ENCODE assay signal across 11 mouse cellular contexts in the genomic region with DNA sequence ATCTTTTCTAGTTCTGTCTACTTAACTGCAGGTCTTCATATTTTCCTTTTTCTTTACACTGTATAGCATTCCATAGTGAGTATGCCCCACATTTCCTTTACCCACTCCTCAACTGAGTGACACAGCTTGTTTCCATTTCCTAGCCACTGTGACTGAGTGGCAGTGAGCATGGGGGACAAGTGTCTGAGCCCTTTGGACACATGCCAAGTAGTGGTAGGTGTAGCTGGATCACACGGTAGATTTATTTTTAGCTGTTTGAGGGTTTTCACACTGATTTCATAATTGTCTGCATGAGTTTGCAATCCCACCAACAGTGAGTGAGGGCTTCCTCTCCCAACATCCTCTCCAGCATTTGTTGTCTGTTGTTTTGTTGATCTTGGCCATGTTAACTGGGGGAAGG. TPM values are rescaled to one million over a fixed set of nuclear protein-coding genes. Genes with fewer than 3 reads are reported as not detected.
DNase-seq lines count a peak whose midpoint lies in the region; ATAC-seq and TF ChIP-seq lines count a peak whose summit lies in the region.
"Had no signal": no experiment of that assay in that cellular context is flagged by ENCODE, and none has a peak within 500 bp of the region (broad histone marks: within the 10 kb centered on the region; RNA-seq: fewer than 3 reads in every experiment).

No protein-coding gene starts in this region.

- dilution Hi-C loops in CH12.LX (cut with MboI; ENCODE audit: extremely low pct_ligation_motif_present, extremely low pct_unique_long_range_greater_than_20kb, low sequenced_read_pairs): no loop called here

- peak; percentile 28 for DNase-seq in heart, adult 8-10 months (ENCODE audit: low spot score)
- DNase-seq in heart, postnatal 25 days (ENCODE audit: low spot score): no peak
- no peak for DNase-seq in CH12.LX (ENCODE audit: extremely low read depth)
- no peak for DNase-seq in midbrain, embryonic 10.5 days (ENCODE audit: low spot score)
- no peak for DNase-seq in right cerebral cortex, adult 2 months (ENCODE audit: low spot score in 2 of 2)
- no peak for DNase-seq in frontal cortex, postnatal 14 days (ENCODE audit: low spot score in 2 of 2)
- DNase-seq: cerebellum, postnatal 36 days; thymus, postnatal 25 days had no signal

- no peak overlapping the region for H3K4me3 ChIP-seq in CH12.LX (replicated peaks in 1 of 3; ENCODE audit: low read depth in 2 of 3, low read length in 2 of 3, poor library complexity in 1 of 3)
- no peak overlapping the region for H3K4me3 ChIP-seq in brown adipose tissue, adult 24 weeks (ENCODE audit: insufficient read depth, low read depth, low read length)
- no peak overlapping the region for H3K4me3 ChIP-seq in lung, embryonic 15.5 days
- no peak overlapping the region for H3K4me3 ChIP-seq in midbrain, embryonic 10.5 days
- H3K4me3 ChIP-seq: myocyte had no signal

- no peak overlapping the region for H3K27ac ChIP-seq in CH12.LX (ENCODE audit: insufficient read depth, low read depth)
- H3K27ac ChIP-seq in brown adipose tissue, adult 24 weeks (replicated peaks; ENCODE audit: low read depth, low read length): peak overlapping the region; percentile 66; the same call in 1 of the 2 replicates
- no peak overlapping the region for H3K27ac ChIP-seq in lung, embryonic 15.5 days
- no peak overlapping the region for H3K27ac ChIP-seq in midbrain, embryonic 10.5 days (replicated peaks)

- TF ChIP-seq RAD21 in CH12.LX (IDR thresholded peaks at IDR 0.05; ENCODE audit: low read depth, low read length): no peak

- no peak for TF ChIP-seq CTCF in CH12.LX (conservative IDR thresholded peaks at IDR 0.05 in 1 of 2, IDR thresholded peaks at IDR 0.05 in 1 of 2; ENCODE audit: low read depth in 2 of 2, low read length in 2 of 2)

- no peaks in the 10 kb centered on the region for H3K27me3 ChIP-seq in CH12.LX (replicated peaks)
- no peaks in the 10 kb centered on the region for H3K27me3 ChIP-seq in lung, embryonic 15.5 days
- H3K27me3 ChIP-seq in midbrain, embryonic 10.5 days (ENCODE audit: low read depth, poor library complexity, severe bottlenecking): no peaks in the 10 kb centered on the region

- WGBS in lung, embryonic 15.5 days: 7% methylated on average over 1 of the region's 1 CpGs
- WGBS in midbrain, embryonic 10.5 days: 85% methylated on average over 1 of the region's 1 CpGs

- 0 out of 2 replicates have a peak, but pooled peaks cover 4% of the 10 kb centered on the region for H3K79me2 ChIP-seq in CH12.LX (replicated peaks; ENCODE audit: control insufficient read depth, extremely low read depth, insufficient read depth, poor library complexity, severe bottlenecking)

- TF ChIP-seq POLR2A in CH12.LX (IDR thresholded peaks at IDR 0.05; ENCODE audit: low read depth, low read length): no peak

- H3K36me3 ChIP-seq in CH12.LX (replicated peaks in 1 of 2; ENCODE audit: control insufficient read depth in 1 of 2, insufficient read depth in 1 of 2, low read length in 1 of 2): peaks cover 3 to 28% of the 10 kb centered on the region in 2 experiments
- peaks cover 9% of the 10 kb centered on the region for H3K36me3 ChIP-seq in lung, embryonic 15.5 days
- peaks cover 44% of the 10 kb centered on the region for H3K36me3 ChIP-seq in midbrain, embryonic 10.5 days

- intact Hi-C loops in heart, postnatal 25 days (cut with DNase I): no loop called here

- ATAC-seq in lung, embryonic 15.5 days (ENCODE audit: borderline replicate concordance, extremely low read depth, low FRiP score, low TSS enrichment): 0 out of 2 replicates have a peak, but pooled peaks have one; percentile 27

- peaks cover 6 to 23% of the 10 kb centered on the region in 2 experiments; a peak in 3 of 4 replicates for H3K4me1 ChIP-seq in CH12.LX (ENCODE audit: control insufficient read depth in 1 of 2, insufficient read depth in 2 of 2)
- H3K4me1 ChIP-seq in brown adipose tissue, adult 24 weeks (ENCODE audit: control insufficient read depth, insufficient read depth, insufficient read length, low read length): peaks cover 5% of the 10 kb centered on the region
- peaks cover 6% of the 10 kb centered on the region; the same call in 1 of the 2 replicates for H3K4me1 ChIP-seq in lung, embryonic 15.5 days
- H3K4me1 ChIP-seq in midbrain, embryonic 10.5 days: peaks cover 2% of the 10 kb centered on the region; the same call in 1 of the 2 replicates

- no peaks in the 10 kb centered on the region for H3K9me3 ChIP-seq in CH12.LX (replicated peaks; ENCODE audit: low read length)
- H3K9me3 ChIP-seq in lung, embryonic 15.5 days: no peaks in the 10 kb centered on the region
- H3K9me3 ChIP-seq in midbrain, embryonic 10.5 days (replicated peaks): no peaks in the 10 kb centered on the region

- no peak overlapping the region for H3K4me2 ChIP-seq in CH12.LX (ENCODE audit: insufficient read depth, low read depth, poor library complexity, severe bottlenecking)
- H3K4me2 ChIP-seq in lung, embryonic 15.5 days: no peak overlapping the region

- H3K9ac ChIP-seq in CH12.LX (ENCODE audit: insufficient read depth, low read depth): no peak overlapping the region
- no peak overlapping the region for H3K9ac ChIP-seq in lung, embryonic 15.5 days

- in situ Hi-C loops in CH12.LX (cut with MboI; ENCODE audit: low pct_ligation_motif_present, low pct_unique_long_range_greater_than_20kb, low sequenced_read_pairs): no loop called here

- TF ChIP-seq EP300 in CH12.LX (IDR thresholded peaks at IDR 0.05; ENCODE audit: low read length): no peak

TF ChIP-seq in CH12.LX, 34 proteins besides CTCF, POLR2A, EP300 and RAD21:
- TF ChIP-seq MYC (IDR thresholded peaks at IDR 0.05; ENCODE audit: low read depth, low read length) (0 out of 2 replicates have a peak, but pooled peaks have one; percentile 10), ZC3H11A (IDR thresholded peaks at IDR 0.05; ENCODE audit: low read depth, low read length) (no peak), NRF1 (IDR thresholded peaks at IDR 0.05; ENCODE audit: low read depth, low read length) (no peak)

RNA-seq across cellular contexts. Expression of gene Arid2, which starts 28.3 kb away (rescaled TPM):
- 10 to 100 TPM; 18.8 to 22.3 (median 21.2) TPM for total RNA-seq in heart, adult 8-10 months (2022)
- total RNA-seq in heart, postnatal 25 days (2021): 10 to 100 TPM; 21.0 to 26.9 TPM
- total RNA-seq in CH12.LX (2012; rRNA removed) (11.8 and 11.9 TPM in 2 replicates), CH12.LX (2014; rRNA removed) (14.1 TPM in 2 replicates)
- polyA plus RNA-seq in CH12.LX (2012; ENCODE audit: insufficient read length, low read depth): 10.8 and 13.3 TPM in 2 replicates
- 6.7 and 7.4 TPM in 2 replicates for polyA plus RNA-seq in brown adipose tissue, adult 24 weeks (2012; ENCODE audit: insufficient read depth, insufficient read length, missing spikeins)
- polyA plus RNA-seq in lung, embryonic 15.5 days (2015; fragmentation: Nextera tagmentation; extraction: Ambion mirVana): 20.8 and 21.7 TPM in 2 replicates
- polyA plus RNA-seq in midbrain, embryonic 10.5 days (2016; fragmentation: Nextera tagmentation; extraction: Ambion mirVana): 26.2 and 27.6 TPM in 2 replicates
